Mouse (Mus musculus) G1E (cell line): ENCODE measurements at regions not wholly inside any gene's neighbourhood (a gene's known extent, or its start where the extent isn't known, plus 50 kb on each side); places are given as distances from the start of the nearest gene placed in this dataset.

Experiments
- ATAC-seq: 2 replicates; pipeline ENCODE4 v1.8.0; 2016; ENCODE audit warnings: mild to moderate bottlenecking; ENCODE audit not compliant: insufficient number of reproducible peaks, poor library complexity, low FRiP score, severe bottlenecking; ENCODE audit errors: extremely low read depth
- DNase-seq: peaks from one replicate; pipeline ENCODE4 v3.0.0; 2012; ENCODE audit warnings: low spot score
- H3K27me3 ChIP-seq: 2 replicates; pipeline ENCODE4 v1.6.1; 2012; ENCODE audit warnings: mild to moderate bottlenecking, low read length, inconsistent platforms; ENCODE audit not compliant: insufficient read depth
- H3K36me3 ChIP-seq: replicated peaks from 2 replicates; pipeline ENCODE3; 2012; ENCODE audit warnings: mild to moderate bottlenecking, inconsistent platforms
- H3K4me1 ChIP-seq: 2 replicates; pipeline ENCODE4 v1.6.1; 2012; ENCODE audit warnings: low read depth, low read length, inconsistent platforms, mixed read lengths; ENCODE audit not compliant: insufficient read depth
- H3K4me3 ChIP-seq: 2 replicates; pipeline ENCODE4 v1.5.1; 2012; ENCODE audit warnings: low read depth, mild to moderate bottlenecking, inconsistent platforms, low read length, moderate library complexity, mixed read lengths
- H3K9me3 ChIP-seq: replicated peaks from 2 replicates; pipeline ENCODE4 v1.6.1; 2012; ENCODE audit warnings: inconsistent platforms
- CTCF ChIP-seq: IDR thresholded peaks from 2 replicates; pipeline ENCODE4 v1.5.1; 2012; ENCODE audit warnings: low read depth, low read length, inconsistent platforms, mixed read lengths
- GATA1 ChIP-seq: IDR thresholded peaks from 2 replicates; pipeline ENCODE4 v1.6.1; 2012; ENCODE audit warnings: borderline replicate concordance, low read length, inconsistent platforms, mixed read lengths
- GATA2 ChIP-seq: IDR thresholded peaks from 2 replicates; pipeline ENCODE4 v1.6.1; 2012; ENCODE audit warnings: low read depth, low read length, inconsistent platforms, borderline replicate concordance
- POLR2AphosphoS5 ChIP-seq: IDR thresholded peaks from 2 replicates; pipeline ENCODE4 v1.6.1; 2012; ENCODE audit warnings: low read depth, low read length, inconsistent platforms; ENCODE audit not compliant: insufficient replicate concordance
- TAL1 ChIP-seq: conservative IDR thresholded peaks from 2 replicates; pipeline ENCODE4 v1.6.1; 2012; ENCODE audit warnings: low read depth, low read length, inconsistent platforms, mixed read lengths

DNA sequence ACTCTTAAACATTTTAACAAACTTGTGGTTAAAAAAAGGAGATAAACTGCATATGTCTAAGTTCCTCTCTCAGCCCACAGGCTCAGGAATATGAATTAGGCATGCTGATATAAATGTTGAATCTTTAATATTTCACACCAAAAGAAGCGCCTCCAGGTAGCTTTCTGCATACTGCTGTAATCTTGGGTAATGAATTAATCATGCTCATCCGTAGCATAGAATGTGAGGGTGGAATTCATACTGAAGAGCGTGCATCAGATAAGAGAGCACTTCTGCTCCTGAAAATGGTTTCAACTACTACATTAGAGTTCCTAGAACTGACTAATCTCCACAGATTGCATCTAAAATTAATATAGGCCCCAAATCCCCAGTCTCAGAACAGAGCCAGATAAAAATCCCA lies 225.2 kb upstream of the Sash1 start:
- no peak for ATAC-seq
- Histone ChIP-seq H3K4me3 (no peak overlapping the region), H3K4me1 (no peaks in the 10 kb centered on the region), H3K27me3 (no peaks in the 10 kb centered on the region), H3K36me3 (no peaks in the 10 kb centered on the region), H3K9me3 (no peaks in the 10 kb centered on the region)
- DNase-seq = no peak
- TF ChIP-seq POLR2AphosphoS5 = no peak
- no peak for TF ChIP-seq CTCF
- TF ChIP-seq GATA2 = no peak
- TF ChIP-seq TAL1 = no peak
- no peak for TF ChIP-seq GATA1

DNA sequence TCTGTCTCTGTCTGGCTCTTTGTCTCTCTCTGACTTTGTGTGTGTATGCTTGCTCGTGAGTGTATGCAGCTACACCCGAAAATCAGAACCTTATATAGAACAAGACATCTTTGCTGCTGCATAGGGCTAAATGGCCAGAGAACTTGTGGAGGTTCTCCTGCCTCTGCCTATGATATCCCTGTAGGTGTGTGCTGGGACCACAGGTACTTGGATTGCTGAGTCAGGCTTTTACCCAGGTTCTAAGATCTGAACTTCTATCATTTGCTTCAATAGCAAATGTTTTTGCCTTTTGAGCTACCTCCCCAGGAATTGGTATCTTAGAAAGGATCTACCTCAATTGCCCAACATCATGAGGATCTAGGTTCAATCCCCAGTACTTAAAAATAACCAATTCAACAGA lies 210.3 kb upstream of the Sash1 start:
- TF ChIP-seq CTCF (no peak), POLR2AphosphoS5 (no peak), GATA1 (no peak), GATA2 (no peak), TAL1 (no peak)
- DNase-seq (no peak), ATAC-seq (no peak)

DNA sequence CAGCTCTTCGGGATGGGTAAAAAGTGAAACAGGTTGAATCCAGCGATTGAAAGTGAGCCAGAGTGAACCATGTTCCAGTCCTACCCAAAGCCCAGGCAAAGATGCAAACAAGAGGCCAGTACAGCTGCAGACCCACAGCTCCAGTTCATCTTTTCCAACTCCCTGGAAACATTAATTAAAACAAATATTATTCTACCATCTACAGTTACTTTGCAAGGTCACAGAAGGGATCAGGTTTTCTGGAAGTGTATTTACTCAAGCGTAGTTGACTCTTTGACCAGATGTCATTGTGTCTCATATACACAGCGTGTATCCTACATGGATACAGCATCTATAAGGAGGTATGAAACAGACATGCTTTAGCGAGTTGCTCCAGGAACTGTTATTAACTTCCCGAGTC lies 209.3 kb upstream of the Sash1 start:
- Histone ChIP-seq H3K4me3 (no peak overlapping the region), H3K27me3 (no peaks in the 10 kb centered on the region), H3K36me3 (no peaks in the 10 kb centered on the region), H3K9me3 (peaks cover 17% of the 10 kb centered on the region), H3K4me1 (no peaks in the 10 kb centered on the region)
- ATAC-seq (no peak), DNase-seq (no peak)
- TF ChIP-seq POLR2AphosphoS5 (no peak), GATA1 (no peak), GATA2 (no peak), CTCF (no peak), TAL1 (no peak)

More for the DNA sequence above, 210.3 kb upstream of the Sash1 start:
- no peak overlapping the region for H3K4me3 ChIP-seq
- H3K27me3 ChIP-seq = no peaks in the 10 kb centered on the region
- no peaks in the 10 kb centered on the region for H3K4me1 ChIP-seq
- H3K9me3 ChIP-seq = peaks cover 12% of the 10 kb centered on the region; the same call in 1 of the 2 replicates
- H3K36me3 ChIP-seq = no peaks in the 10 kb centered on the region

DNA sequence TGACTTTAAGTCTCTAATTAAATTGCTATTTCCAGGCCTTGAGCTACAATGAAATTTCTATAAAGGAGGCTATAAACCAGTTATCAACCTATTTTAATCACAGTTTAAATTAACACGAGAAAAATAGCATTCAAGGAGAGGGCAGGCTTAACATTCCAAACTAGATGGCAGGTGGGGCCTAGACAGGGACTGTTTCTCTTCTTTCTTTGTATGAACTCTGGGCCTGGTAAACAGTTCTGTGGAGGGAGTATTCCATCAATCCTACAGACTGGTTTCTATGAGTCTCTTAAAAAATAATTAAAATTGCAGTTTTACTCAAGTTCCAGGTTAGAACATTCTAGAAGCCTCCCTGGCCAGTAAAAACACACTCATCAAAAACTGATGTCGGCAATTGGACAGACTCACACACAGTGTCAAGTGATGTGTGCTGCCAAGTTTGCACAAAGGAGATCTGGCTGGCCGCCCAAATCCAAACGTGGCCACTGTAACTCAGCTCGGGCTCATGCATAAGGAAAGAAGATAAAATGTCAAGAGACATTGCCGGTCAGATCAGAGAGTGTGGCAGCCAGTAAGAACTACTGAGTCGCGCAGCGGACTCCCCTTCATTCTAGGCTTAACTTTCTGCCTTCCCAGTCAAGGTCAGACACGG lies 206.5 kb upstream of the Sash1 start:
- no peak overlapping the region for H3K4me3 ChIP-seq
- no peaks in the 10 kb centered on the region for H3K27me3 ChIP-seq
- H3K36me3 ChIP-seq = no peaks in the 10 kb centered on the region
- H3K9me3 ChIP-seq = peaks cover 10% of the 10 kb centered on the region; the same call in 1 of the 2 replicates
- no peak for TF ChIP-seq POLR2AphosphoS5
- TF ChIP-seq CTCF = no peak
- no peak for TF ChIP-seq GATA1
- TF ChIP-seq TAL1 = no peak
- TF ChIP-seq GATA2 = no peak
- no peak for DNase-seq
- no peak for ATAC-seq
- H3K4me1 ChIP-seq = no peaks in the 10 kb centered on the region

DNA sequence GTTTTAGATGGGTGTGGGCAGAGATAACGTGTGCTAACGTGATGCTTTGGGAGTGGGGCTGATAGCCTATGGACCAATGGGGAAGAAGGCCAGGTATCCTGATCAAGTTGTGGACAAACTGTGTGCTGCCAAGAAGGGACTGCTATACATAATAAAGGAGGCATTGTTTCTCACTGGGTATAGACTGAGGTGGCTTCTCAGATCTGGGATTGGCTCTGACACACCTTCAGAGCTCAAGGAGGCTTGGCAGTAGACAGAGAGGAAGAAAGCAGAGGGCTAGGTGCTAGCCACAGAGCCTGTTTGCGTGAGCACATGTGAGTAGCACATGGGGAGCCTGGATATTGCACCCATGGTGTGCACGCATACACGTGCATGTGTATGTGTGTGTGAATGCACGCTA lies 205.1 kb upstream of the Sash1 start:
- Histone ChIP-seq H3K4me1 (no peaks in the 10 kb centered on the region), H3K4me3 (no peak overlapping the region), H3K9me3 (peaks cover 6% of the 10 kb centered on the region; the same call in 1 of the 2 replicates), H3K27me3 (no peaks in the 10 kb centered on the region), H3K36me3 (no peaks in the 10 kb centered on the region)
- ATAC-seq = no peak
- DNase-seq = no peak
- TF ChIP-seq POLR2AphosphoS5 = no peak

DNA sequence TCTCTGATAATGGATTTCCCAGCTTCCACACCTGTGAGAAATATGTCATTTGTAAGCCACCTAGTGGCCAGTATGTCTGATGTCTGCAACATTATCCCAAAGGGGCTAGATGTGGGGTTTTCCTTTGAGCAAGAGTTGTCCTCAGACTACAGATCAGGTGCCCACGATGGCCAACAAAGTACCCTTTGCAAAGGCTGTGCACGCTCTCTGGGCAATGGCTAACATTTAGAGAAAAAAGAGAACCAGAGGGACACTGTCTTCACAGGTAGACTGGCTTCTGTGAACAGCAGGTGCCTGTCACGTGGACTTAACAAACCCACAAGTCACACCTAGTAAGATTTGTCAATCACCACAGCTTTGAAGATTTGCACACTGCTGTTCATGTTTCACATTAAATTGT lies 202.0 kb upstream of the Sash1 start:
- TF ChIP-seq GATA1 = no peak
- no peak for TF ChIP-seq POLR2AphosphoS5
- TF ChIP-seq GATA2 = no peak
- no peak for TF ChIP-seq TAL1
- no peak for TF ChIP-seq CTCF
- H3K9me3 ChIP-seq = peaks cover 6% of the 10 kb centered on the region; the same call in 1 of the 2 replicates
- H3K27me3 ChIP-seq = no peaks in the 10 kb centered on the region
- H3K4me3 ChIP-seq = no peak overlapping the region
- DNase-seq = no peak
- no peaks in the 10 kb centered on the region for H3K4me1 ChIP-seq
- H3K36me3 ChIP-seq = no peaks in the 10 kb centered on the region
- ATAC-seq = no peak

DNA sequence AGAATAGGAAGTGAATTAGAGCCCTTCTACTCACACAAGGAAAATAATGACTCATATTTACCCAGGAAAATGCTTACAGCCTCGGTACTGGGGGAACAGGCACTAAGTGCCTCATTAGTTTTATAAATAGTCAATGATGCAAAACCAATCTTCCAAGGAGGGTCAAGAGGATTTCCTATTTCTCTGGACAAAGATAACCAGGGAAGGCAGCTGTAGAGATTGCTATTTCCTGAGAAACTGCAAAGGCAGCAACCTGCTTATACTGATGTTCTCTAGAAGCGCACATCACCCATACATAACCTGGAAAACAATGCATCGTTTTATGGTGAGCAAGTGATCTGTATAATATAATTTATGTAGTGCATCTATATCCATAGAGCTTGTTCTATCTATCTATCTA lies 201.3 kb upstream of the Sash1 start:
- no peak for ATAC-seq
- Histone ChIP-seq H3K27me3 (no peaks in the 10 kb centered on the region), H3K4me3 (no peak overlapping the region), H3K36me3 (no peaks in the 10 kb centered on the region), H3K9me3 (peaks cover 6% of the 10 kb centered on the region; the same call in 1 of the 2 replicates), H3K4me1 (no peaks in the 10 kb centered on the region)
- TF ChIP-seq GATA2 (no peak), CTCF (no peak), POLR2AphosphoS5 (no peak), TAL1 (no peak), GATA1 (no peak)
- DNase-seq = no peak
